Mouse (Mus musculus): ENCODE results near the gene Sipa1l1.
"Not testable (repeated sequence)": the region's sequence is repeated elsewhere in the genome, so short reads cannot be mapped to it uniquely, and the experiment has no call there.

DNA sequence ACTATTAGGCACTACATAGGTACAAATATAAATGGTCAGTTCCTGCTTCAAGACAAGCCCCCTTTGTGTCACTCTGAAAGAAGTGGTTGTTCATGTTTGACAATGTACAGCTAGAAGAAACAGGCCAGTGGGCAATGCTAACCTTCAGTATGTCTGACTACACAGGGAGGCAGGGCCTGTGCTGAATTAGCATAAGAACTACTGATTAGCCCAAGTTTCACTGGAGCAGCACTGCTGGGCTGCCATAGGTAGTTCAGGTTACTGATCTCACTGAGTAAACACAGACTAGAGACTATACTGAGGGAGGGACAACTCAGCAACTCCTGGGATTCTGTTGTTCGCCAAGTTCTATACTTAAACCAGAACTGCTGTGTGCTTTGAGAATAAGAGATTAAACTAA, 324.1 kb downstream of the Sipa1l1 start:
- not testable (repeated sequence) for TF ChIP-seq POLR2A, CTCF (IDR thresholded peaks at IDR 0.05; ENCODE audit: extremely low read depth, insufficient read depth, low read length)

Measured in cortical plate, adult 2 months (tissue).